Mouse (Mus musculus) cerebral cortex, adult 2 months (tissue): ENCODE results near the gene Rplp2.

Experiments
- WGBS: fragments of 180-500 bp; shearing (Covaris S2); methylation state at CpG from one replicate; pipeline ENCODE4 v1.1.7; 2018; 5-methylcytosine and 5-hydroxymethylcytosine counted together

Gene Rplp2

GRCm38 (mm10) chr7:141430585-141431240, 16.5 kb upstream of the Rplp2 start:
- WGBS = 92% methylated on average over 9 of the region's 9 CpGs

DNA sequence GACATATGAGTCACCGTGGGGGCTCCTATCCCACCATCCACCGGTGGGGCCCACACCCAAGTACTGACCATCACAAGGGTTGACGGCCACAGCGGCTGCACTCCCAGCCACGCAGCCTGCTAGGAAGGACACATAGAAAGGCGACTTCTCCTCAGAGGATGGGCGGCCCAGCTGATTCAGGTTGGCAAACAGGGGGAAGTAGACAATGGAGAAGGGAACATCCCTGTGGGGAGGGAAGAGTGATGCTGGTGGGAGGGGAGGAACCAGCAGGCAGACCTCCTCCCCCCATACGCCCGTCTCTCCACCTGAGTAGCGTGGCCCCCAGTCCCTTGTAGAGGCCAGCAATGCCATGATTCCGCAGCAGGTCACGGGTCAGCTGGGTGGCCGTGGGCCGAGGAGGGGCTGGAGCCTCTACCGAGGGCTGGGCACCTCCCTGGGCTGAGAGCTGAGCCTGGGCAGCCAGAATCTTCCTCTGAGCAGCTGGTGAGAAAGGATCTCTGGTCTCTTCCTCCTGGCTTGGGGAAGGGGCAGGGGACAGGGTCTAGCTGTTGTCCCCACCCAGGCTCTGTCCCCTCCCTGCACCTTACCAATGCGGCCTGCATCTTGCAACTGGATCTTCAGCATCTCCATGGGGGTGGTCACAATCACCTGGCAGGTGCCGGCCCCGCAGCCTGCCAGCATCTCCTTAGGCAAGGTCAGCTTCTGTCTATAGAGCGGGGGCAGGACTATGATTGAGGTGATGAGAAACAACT, 15.6 kb upstream of the Rplp2 start:
- WGBS = 96% methylated on average over 19 of the region's 19 CpGs

GRCm38 (mm10) chr7:141432186-141432611, 15.0 kb upstream of the Rplp2 start:
- 69% methylated on average over 8 of the region's 8 CpGs for WGBS

DNA sequence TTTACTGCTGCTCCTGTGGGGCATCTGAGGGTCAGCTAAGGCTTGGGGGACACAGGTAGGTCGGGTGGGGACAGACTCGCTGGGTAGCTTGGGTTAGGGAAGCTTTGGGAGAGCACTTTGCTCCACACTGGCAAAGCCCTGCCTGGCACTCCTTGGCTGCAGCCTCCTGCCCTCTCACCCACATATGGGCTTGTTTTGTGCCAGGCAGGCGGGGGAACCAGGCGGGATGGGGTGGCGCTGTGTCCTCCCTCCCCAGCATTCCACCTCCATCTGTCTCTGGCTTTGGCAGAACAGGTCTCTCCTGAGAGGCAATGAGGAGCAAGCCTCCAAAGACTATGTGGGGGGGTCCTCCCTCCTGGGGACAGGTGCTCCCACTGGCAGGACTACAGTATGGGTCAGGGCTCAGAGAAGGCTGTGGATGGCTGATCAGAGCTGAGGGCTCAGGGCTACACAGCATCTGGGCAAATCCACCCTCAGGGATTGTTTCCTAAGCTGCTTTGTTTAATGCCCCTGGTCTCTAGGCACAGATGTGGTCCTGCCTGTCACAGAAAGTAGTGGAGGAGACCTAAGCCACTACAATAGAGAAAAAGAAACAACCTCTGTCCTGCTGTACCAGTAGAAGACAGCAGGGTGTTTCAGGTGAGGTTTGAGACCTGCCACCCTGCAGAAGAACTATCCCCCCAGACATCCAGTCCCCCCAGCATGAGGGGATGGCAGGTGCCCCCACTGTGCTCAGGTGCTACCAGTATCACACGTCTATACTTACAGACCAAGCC, 14.2 kb upstream of the Rplp2 start:
- 55% methylated on average over 6 of the region's 6 CpGs for WGBS

GRCm38 (mm10) chr7:141433517-141434400, 13.4 kb upstream of the Rplp2 start:
- WGBS = 72% methylated on average over 15 of the region's 15 CpGs

DNA sequence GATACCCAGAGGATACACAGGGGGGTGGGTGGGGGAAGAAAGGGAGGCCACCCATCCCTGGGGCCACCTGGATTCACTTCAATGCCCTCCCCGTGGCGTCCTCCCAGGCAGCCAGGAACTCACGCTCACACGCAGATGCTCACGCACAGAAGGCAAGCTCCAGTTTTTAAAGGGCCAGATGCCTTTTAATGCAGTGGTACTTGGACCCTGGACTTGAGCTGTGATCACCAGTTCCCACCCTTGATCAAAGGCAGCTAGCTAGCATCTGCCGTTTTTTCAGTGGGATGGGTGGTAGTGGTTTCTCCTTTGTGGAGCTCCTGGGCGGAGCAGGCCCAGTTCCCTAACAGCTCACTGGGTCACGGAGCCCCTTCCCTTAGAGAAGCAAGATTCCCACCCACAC, 12.7 kb upstream of the Rplp2 start:
- whole genome bisulfite sequencing = 9% methylated on average over 8 of the region's 8 CpGs

DNA sequence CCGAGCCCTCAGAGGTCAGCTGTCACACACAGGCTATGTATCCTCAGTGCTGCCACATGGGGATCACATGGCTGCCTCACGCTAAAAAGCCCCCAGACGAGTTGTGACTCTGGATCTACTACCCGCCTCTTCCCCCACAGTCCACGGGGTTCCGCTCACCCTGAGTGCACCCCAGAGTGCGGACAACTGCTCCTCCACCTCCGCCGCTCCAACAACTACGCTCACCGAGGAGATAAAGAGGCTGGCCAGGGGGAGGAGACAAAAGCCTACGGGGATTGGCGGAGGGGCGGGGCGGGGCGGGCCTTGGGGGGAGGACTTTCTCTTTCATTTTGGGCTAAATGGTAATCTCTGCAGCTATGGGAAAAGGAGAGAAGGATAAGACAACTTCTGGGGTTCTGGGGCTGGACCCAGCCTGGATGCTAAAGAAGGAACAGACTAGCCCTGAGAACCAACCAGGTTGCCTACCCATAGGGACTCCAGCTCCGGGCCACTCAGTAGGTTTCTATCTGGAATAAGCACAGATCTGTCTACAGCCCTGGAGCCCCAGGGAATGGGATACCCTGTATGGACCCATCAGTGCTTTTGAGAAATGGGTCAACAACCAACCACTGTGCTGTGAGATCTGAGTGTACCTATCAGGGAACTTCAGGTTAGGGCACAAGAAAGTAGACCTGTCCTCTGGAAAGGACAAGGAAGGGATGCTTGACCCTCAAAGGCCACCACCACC, 11.9 kb upstream of the Rplp2 start:
- WGBS = 3% methylated on average over 17 of the region's 17 CpGs

DNA sequence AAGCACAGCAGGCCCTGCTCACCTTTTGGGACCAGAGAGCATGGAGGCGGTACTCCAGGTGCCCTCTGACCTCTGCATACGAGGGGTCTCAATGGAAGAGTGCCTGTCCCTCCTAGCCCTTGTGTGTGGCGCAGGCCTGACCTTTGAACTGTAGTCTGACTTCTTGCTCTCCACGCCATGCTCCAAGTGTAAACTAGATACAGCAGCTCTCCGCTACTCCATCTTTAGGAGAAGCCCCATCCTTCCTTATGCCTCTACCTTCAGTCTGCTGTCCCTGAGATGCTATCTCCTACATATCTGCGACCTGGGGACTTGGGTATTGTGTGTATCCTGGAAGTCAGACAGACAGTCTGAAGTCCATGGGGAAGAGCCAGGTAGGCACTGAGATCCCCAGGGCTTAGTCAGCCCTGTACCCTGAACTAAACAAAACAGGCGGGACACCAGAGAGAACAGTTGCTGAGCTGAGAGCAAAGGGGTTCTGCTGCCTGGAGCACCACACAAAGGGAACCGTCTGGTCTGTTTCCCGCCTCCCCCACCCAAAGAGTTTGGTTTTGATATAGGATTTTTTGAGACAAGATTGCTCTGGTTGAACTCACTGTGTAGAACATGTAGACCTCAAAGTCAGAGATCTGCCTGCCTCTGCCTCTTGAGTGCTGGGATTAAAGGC, 11.2 kb upstream of the Rplp2 start:
- WGBS = 79% methylated on average over 9 of the region's 9 CpGs

- 38% methylated on average over 2 of the region's 2 CpGs for WGBS
Measured at GRCm38 (mm10) chr7:141436523-141436892, 10.7 kb upstream of the Rplp2 start.

DNA sequence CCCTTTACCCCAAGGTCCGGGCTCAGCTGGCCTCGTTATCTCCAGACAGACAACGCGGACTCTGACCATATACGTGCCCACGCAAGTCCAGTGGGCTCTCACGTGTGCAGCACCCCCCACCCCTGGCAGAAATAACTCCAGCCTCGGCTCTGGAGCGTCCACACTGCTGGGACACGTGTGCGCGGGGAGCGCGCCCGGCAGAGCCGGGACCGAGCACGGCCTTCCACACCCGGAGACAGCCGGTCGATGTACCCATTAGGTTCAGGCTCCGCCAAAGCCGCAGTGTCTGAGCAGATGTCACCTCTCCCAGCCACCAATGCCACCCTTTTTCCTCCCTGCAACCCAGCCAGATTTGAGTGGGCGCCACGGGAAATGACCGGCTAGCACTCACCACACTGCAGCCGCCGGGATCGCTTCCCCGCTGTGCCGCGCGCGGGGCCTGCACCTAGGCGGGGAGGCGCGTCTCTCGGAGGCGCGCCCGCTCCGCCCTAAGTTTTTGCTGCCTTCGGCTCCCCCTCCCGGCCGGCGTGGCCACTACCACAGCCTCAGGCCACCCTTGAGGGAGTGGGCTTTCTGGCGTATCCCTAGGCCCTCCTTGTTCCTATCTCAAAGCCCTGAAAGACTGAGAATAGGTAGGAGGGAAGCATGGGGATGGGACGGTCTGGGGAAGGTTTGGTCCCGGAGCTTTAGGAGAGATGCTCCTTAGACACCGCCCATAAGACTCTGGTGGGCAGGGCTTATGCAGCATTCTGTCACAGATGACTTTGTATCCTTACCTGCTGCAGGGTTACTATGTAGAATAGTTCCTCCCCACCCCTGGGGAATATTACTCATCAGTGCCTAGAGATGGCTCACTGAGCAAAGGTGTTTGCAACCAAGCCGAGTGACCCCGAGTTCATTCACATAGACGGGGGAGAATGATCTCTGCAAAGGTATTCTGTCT, 9.7 kb upstream of the Rplp2 start, which contains the start of gene Slc25a22:
Slc25a22 (minus strand) TSS at position 715 of the 943 bp plus-strand sequence.
- 6% methylated on average over 53 of the region's 53 CpGs for WGBS

DNA sequence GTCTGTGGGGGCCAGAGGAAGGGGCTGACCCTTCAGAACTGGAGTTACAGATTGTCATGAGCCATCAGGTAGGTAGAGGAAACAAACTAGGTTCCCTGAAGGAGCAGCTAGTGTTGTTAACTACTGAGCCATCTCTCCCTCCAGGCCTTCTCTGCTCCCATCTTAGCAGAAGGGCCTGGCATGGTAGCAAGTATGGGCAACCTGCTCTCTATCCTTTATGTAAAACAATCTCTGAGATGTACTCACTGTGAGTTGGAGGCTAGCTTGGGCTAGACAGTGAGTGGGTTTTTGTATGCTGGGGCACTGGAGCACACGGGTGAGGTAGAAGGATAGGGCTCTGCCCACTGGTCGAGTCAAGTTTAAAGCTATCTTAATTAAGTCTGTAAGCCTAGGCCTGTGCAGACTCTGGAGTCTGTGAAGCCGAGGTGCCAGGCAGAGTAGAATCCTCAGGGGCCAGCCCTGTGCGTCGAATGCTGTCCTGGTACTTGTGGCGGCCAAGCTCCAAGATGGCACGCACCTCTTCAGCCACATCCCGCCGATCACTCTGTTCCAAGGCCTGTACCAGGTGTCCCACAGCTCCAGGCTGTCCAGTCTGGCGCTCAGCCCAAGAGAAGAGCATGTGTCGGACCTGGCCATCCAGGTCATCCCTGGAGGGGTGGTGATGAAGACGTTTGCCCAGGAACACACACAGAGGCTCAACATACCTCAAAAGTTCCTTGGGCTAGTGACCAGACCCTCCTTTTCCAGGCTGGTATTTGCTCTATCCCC, 8.8 kb upstream of the Rplp2 start:
- 91% methylated on average over 12 of the region's 12 CpGs for WGBS

DNA sequence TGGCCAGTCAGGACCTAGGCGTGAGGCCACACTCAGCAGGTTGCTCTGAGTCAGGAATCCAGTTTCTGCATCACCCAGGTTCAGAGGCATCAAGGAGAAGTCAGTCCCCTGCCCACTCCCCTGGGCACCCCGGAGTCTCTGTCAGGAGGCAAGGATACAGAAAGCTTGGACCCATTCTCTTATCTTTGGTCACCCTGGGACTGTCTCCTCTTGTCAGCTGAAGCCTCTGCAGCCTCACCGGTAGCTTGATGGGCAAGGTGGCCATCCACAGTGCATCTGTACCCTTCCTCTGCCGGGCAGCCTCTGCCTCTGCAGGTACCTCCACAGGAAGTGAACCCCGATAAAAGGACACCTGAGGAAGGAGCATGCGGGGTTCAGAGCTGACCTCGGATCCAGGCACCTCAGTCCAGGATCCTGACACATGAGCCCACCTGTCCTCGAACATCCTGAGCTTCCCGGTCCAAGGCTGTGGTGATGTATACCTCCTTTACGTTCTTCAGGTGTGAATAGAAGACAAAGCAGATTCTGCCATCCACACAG, 8.0 kb upstream of the Rplp2 start:
- WGBS = 94% methylated on average over 10 of the region's 10 CpGs

- 95% methylated on average over 11 of the region's 11 CpGs for WGBS
Measured at GRCm38 (mm10) chr7:141439811-141440210, 7.4 kb upstream of the Rplp2 start.

GRCm38 (mm10) chr7:141440613-141441012, 6.6 kb upstream of the Rplp2 start:
- 26% methylated on average over 6 of the region's 6 CpGs for WGBS

DNA sequence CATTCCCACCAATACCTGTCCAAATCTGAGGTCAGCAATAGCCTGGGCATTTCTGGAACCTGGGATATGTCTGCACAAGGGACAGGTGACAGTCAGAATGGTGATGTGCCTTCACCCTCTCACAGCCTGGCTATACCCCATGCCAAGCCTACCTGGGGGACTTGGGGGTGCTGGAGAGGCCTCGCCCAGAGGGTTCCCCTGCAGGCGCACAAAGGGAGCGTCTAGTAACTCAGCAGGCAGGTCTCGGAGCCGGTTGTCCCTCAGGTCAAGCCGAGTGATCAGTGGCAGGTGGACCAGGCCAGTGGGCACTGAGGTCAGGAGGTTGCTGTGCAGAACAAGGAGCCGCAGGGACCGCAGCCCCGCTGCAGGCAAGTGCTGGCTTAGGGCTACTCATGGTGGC, 5.7 kb upstream of the Rplp2 start:
- whole genome bisulfite sequencing = 95% methylated on average over 9 of the region's 9 CpGs

DNA sequence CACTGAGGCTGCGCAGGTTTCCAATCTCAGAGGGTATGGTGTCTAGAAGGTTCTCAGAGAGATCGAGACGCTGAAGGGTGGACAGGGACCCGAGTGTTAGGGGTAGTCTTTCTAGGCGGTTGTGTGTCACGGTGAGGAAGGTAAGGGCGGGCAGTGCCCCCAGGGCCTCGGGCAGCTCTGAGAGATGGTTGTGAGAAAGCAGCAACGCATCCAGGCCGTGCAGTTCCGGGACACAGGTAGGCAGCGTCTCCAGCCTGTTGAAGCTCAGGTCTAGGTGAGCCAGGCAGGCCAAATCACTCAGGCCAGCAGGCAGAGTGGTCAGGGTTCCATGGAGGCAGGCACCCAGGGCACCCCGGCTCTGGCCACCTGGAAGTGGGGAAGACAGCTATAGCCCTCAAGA, 5.0 kb upstream of the Rplp2 start:
- WGBS = 95% methylated on average over 13 of the region's 13 CpGs

DNA sequence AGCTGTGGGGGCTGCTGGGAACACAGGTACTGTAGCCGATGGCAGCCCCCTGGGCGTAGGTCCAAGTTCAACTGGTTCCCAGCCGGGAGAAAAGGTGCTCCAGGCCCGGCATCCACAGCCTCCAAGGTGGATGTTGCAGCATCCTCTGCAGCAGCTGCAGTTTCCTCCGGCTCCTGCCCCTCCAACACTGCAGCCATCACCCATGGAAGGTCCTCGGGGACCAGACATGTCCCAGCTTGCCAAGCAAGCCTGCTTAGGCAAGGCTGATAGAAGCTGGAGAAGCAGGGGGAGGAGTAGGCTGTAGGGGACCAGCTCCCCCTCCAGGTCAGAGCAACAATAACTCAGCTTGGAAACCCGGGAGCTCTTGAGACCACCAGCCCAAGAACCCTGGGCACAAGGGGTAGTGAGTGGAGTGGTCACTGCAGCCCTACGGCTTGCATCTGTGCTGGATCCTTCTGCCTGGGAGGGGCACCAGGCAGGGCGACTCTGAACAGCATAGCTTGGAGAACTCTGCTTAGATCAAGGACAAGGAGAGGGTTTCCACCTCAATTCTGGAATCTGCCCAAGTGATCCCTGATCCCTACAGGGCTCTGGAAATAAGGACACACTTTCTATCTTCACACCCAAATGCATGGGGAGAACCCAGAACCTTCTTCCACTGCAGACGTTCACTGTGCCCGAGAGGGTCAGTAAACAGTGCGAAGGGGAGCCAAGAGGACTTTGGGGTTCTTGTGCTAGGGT, 3.9 kb upstream of the Rplp2 start:
- 23% methylated on average over 12 of the region's 12 CpGs for WGBS
